Mouse (Mus musculus): ENCODE results near the gene Cltrn.

The Cltrn gene

GRCm38 (mm10) chrX:164139032-164139431 is 50.4 kb downstream of the Cltrn start, which contains the start of gene Ace2:
TSS of gene Ace2 (plus strand) at chrX:164139332.
- DNase-seq (ENCODE audit: low spot score in 2 of 2) = no peak

- DNase-seq (ENCODE audit: low spot score in 2 of 2) = no peak
Observed at GRCm38 (mm10) chrX:164145463-164146250, 57.0 kb downstream of the Cltrn start.

- no peak for DNase-seq (ENCODE audit: low spot score in 2 of 2)
Observed at GRCm38 (mm10) chrX:164152703-164153102, 64.1 kb downstream of the Cltrn start.

- no peak for DNase-seq (ENCODE audit: low spot score in 2 of 2)
Observed at GRCm38 (mm10) chrX:164153606-164154005, 65.0 kb downstream of the Cltrn start.

- no peak for DNase-seq (ENCODE audit: low spot score in 2 of 2)
Observed at GRCm38 (mm10) chrX:164154594-164154993, 66.0 kb downstream of the Cltrn start.

GRCm38 (mm10) chrX:164164681-164165080 is 76.1 kb downstream of the Cltrn start:
- no peak for DNase-seq (ENCODE audit: low spot score in 2 of 2)
